Mouse (Mus musculus) embryonic facial prominence, embryonic 14.5 days (tissue): Measurements from ENCODE around the gene Hip1r. TPM values are rescaled to one million over a fixed set of nuclear protein-coding genes. Genes with fewer than 3 reads are reported as not detected.

ENCODE experiments used
- ATAC-seq: fragments of 200-750 bp; cut with Nextera tagmentation; 2 replicates; pipeline ENCODE4 v1.8.0; 2017; ENCODE audit warnings: low read depth, moderate number of reproducible peaks, moderate TSS enrichment
- DNase-seq: peaks from one replicate; pipeline ENCODE4 v3.0.0-alpha.2; 2015; ENCODE audit warnings: low spot score
- H3K27ac ChIP-seq: fragments of 300-500 bp; sonication (generic); replicated peaks from 2 replicates; pipeline ENCODE4 v1.5.1; 2014; ENCODE audit warnings: low read depth, mild to moderate bottlenecking, low read length, moderate library complexity
- H3K27me3 ChIP-seq: fragments of 300-500 bp; sonication (generic); replicated peaks from 2 replicates; pipeline ENCODE4 v1.6.1; 2014; ENCODE audit warnings: low read length; ENCODE audit not compliant: control insufficient read depth, insufficient read depth
- H3K36me3 ChIP-seq: fragments of 300-500 bp; sonication (generic); 2 replicates; pipeline ENCODE4 v1.6.1; 2014; ENCODE audit warnings: low read length, mixed read lengths; ENCODE audit not compliant: control insufficient read depth, insufficient read depth
- H3K4me1 ChIP-seq: fragments of 300-500 bp; sonication (generic); 2 replicates; pipeline ENCODE4 v1.6.1; 2014; ENCODE audit warnings: antibody characterized with exemption, low read length; ENCODE audit not compliant: control insufficient read depth, insufficient read depth
- H3K4me2 ChIP-seq: fragments of 300-500 bp; sonication (generic); 2 replicates; pipeline ENCODE4 v1.6.1; 2014; ENCODE audit warnings: low read depth, mild to moderate bottlenecking, low read length, moderate library complexity, mixed read lengths
- H3K4me3 ChIP-seq: fragments of 300-500 bp; sonication (generic); 2 replicates; pipeline ENCODE4 v1.5.1; 2014; ENCODE audit warnings: low read depth, mild to moderate bottlenecking, low read length
- H3K9ac ChIP-seq: fragments of 300-500 bp; sonication (generic); 2 replicates; pipeline ENCODE4 v1.6.1; 2014; ENCODE audit warnings: low read depth, mild to moderate bottlenecking, low read length, moderate library complexity, mixed read lengths
- H3K9me3 ChIP-seq: fragments of 300-500 bp; sonication (generic); 2 replicates; pipeline ENCODE4 v1.6.1; 2016; ENCODE audit warnings: low read length; ENCODE audit not compliant: control insufficient read depth
- WGBS: fragments of 180-500 bp; shearing (Covaris S2); extraction: QIAGEN DNeasy Blood & Tissue Kit; methylation state at CpG from one replicate; pipeline ENCODE4 v1.1.7; 2014; 5-methylcytosine and 5-hydroxymethylcytosine counted together
- polyA plus RNA-seq: library from polyadenylated mRNA; unstranded; fragments of >200 nt; fragmentation: Nextera tagmentation; extraction: Ambion mirVana; gene quantifications from 2 replicates; pipeline ENCODE4 v1.2.1, GENCODE M21; 2014

Hip1r gene
- polyA plus RNA-seq, 1 experiment from 2014 or later = 7.5 TPM

- ATAC-seq (no peak), DNase-seq (no peak)
- no peak overlapping the region for H3K9ac ChIP-seq
- no peaks in the 10 kb centered on the region for H3K27me3 ChIP-seq
- H3K4me3 ChIP-seq = no peak overlapping the region
- H3K36me3 ChIP-seq = peaks cover 13% of the 10 kb centered on the region; the same call in 1 of the 2 replicates
- H3K4me2 ChIP-seq = no peak overlapping the region
- WGBS = 84% methylated on average over 8 of the region's 10 CpGs
- no peaks in the 10 kb centered on the region for H3K4me1 ChIP-seq
- H3K27ac ChIP-seq = no peak overlapping the region
- H3K9me3 ChIP-seq = no peaks in the 10 kb centered on the region
Measured at GRCm38 (mm10) chr5:123996194-123996593, 22.8 kb downstream of the Hip1r start.

DNA sequence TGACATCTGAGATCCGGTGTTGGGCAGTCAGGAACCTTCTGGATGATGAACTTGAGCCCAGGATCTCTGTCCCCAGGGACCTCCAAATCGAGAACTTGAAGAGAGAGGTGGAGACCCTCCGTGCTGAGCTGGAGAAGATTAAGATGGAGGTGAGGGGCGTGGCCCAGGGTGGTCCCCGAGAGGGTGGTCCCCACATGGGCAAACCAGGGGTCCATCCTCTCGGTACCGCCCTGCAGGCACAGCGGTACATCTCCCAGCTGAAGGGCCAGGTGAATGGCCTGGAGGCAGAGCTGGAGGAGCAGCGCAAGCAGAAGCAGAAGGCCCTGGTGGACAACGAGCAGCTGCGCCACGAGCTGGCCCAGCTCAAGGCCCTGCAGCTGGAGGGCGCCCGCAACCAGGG is 23.3 kb downstream of the Hip1r start:
- H3K27ac ChIP-seq = no peak overlapping the region
- WGBS = 77% methylated on average over 14 of the region's 14 CpGs
- H3K4me2 ChIP-seq = no peak overlapping the region
- peaks cover 13% of the 10 kb centered on the region; the same call in 1 of the 2 replicates for H3K36me3 ChIP-seq
- H3K9ac ChIP-seq = no peak overlapping the region
- no peak for DNase-seq
- no peak overlapping the region for H3K4me3 ChIP-seq
- no peak for ATAC-seq
- no peaks in the 10 kb centered on the region for H3K9me3 ChIP-seq
- no peaks in the 10 kb centered on the region for H3K4me1 ChIP-seq
- no peaks in the 10 kb centered on the region for H3K27me3 ChIP-seq

- H3K9me3 ChIP-seq = no peaks in the 10 kb centered on the region
- H3K4me2 ChIP-seq = no peak overlapping the region
- H3K4me3 ChIP-seq = no peak overlapping the region
- DNase-seq = no peak
- no peak overlapping the region for H3K9ac ChIP-seq
- no peak for ATAC-seq
- peaks cover 13% of the 10 kb centered on the region; the same call in 1 of the 2 replicates for H3K36me3 ChIP-seq
- 86% methylated on average over 22 of the region's 24 CpGs for WGBS
- no peaks in the 10 kb centered on the region for H3K27me3 ChIP-seq
- no peak overlapping the region for H3K27ac ChIP-seq
- H3K4me1 ChIP-seq = no peaks in the 10 kb centered on the region
Measured at GRCm38 (mm10) chr5:123997211-123997751, 23.9 kb downstream of the Hip1r start.

DNA sequence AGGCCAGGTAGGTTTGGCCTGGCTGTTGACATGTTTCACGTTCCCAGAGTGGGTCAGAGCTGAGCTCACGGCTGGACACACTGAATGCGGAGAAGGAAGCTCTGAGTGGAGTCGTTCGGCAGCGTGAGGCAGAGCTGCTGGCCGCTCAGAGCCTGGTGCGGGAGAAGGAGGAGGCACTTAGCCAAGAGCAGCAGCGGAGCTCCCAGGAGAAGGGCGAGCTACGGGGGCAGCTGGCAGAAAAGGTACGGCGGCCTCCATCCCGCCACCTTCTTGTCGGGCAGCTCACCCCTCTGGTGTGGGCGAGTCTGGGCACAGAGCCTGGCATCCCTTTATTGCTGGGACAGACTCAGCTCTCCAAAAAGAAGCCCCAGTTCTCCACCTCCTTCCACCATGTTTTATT is 24.4 kb downstream of the Hip1r start:
- no peaks in the 10 kb centered on the region for H3K9me3 ChIP-seq
- no peak overlapping the region for H3K27ac ChIP-seq
- H3K9ac ChIP-seq = no peak overlapping the region
- peaks cover 13% of the 10 kb centered on the region; the same call in 1 of the 2 replicates for H3K36me3 ChIP-seq
- no peaks in the 10 kb centered on the region for H3K27me3 ChIP-seq
- no peak overlapping the region for H3K4me2 ChIP-seq
- no peak for DNase-seq
- no peak for ATAC-seq
- whole genome bisulfite sequencing = 75% methylated on average over 11 of the region's 16 CpGs
- H3K4me3 ChIP-seq = no peak overlapping the region
- H3K4me1 ChIP-seq = no peaks in the 10 kb centered on the region

DNA sequence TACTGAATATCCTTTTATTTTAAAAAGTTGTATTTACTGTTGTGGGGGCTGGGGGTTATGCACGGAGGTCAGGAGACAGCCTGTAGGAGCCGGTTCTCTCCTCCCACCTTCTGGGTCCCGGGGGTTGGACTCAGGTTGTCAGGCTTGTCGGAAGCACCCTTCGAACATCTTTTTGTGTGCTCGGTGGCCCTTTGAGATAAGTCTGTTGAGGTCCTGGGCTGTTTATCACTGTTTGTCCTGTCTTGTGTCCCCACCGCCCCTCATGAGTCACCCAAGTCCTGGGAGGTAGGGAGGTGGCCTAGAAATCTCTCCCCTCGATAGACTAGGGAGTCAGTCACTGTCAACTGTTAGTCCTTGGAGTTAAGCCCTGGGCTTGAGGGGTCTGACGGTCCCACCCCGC is 24.9 kb downstream of the Hip1r start:
- no peak overlapping the region for H3K27ac ChIP-seq
- no peak overlapping the region for H3K4me2 ChIP-seq
- H3K9ac ChIP-seq = no peak overlapping the region
- H3K36me3 ChIP-seq = peaks cover 13% of the 10 kb centered on the region; the same call in 1 of the 2 replicates
- 81% methylated on average over 10 of the region's 10 CpGs for WGBS
- ATAC-seq (no peak), DNase-seq (no peak)
- H3K9me3 ChIP-seq = no peaks in the 10 kb centered on the region
- H3K4me3 ChIP-seq = no peak overlapping the region
- no peaks in the 10 kb centered on the region for H3K27me3 ChIP-seq
- no peaks in the 10 kb centered on the region for H3K4me1 ChIP-seq

DNA sequence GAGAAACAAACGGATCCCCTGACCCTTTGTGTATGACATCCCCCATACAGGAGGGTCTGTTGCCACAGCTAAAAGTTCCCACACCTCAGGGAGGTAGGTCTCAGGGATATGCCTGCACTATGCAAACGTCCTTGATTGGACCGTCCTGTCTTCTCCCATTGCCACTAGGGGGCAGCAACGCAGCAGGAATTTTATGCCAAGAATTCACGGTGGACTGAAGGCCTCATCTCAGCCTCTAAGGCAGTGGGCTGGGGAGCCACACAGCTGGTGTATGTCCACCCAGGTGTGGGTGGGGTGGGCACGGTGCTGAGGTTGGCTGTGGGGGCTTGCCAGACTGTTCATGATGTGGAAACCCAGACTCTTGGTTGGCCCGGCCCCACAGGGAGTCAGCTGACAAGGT is 27.4 kb downstream of the Hip1r start:
- Histone ChIP-seq H3K9me3 (no peaks in the 10 kb centered on the region), H3K4me2 (no peak overlapping the region), H3K4me3 (no peak overlapping the region), H3K4me1 (no peaks in the 10 kb centered on the region), H3K27ac (no peak overlapping the region), H3K27me3 (no peaks in the 10 kb centered on the region), H3K36me3 (peaks cover 33% of the 10 kb centered on the region), H3K9ac (no peak overlapping the region)
- 13% methylated on average over 7 of the region's 7 CpGs for whole genome bisulfite sequencing
- ATAC-seq = peak; percentile 66
- peak; percentile 86 for DNase-seq

- WGBS = 59% methylated on average over 9 of the region's 9 CpGs
- DNase-seq (no peak), ATAC-seq (no peak)
- no peak overlapping the region for H3K9ac ChIP-seq
- no peak overlapping the region for H3K27ac ChIP-seq
- H3K27me3 ChIP-seq = no peaks in the 10 kb centered on the region
- H3K4me2 ChIP-seq = no peak overlapping the region
- no peaks in the 10 kb centered on the region for H3K9me3 ChIP-seq
- no peaks in the 10 kb centered on the region for H3K4me1 ChIP-seq
- H3K4me3 ChIP-seq = no peak overlapping the region
- peaks cover 38% of the 10 kb centered on the region for H3K36me3 ChIP-seq
Measured at GRCm38 (mm10) chr5:124001274-124001673, 27.8 kb downstream of the Hip1r start.

GRCm38 (mm10) chr5:124002876-124003275 is 29.4 kb downstream of the Hip1r start:
- Histone ChIP-seq H3K4me2 (no peak overlapping the region), H3K9me3 (no peaks in the 10 kb centered on the region), H3K27me3 (no peaks in the 10 kb centered on the region), H3K36me3 (peaks cover 47% of the 10 kb centered on the region), H3K27ac (no peak overlapping the region; the same call in 1 of the 2 replicates), H3K4me3 (no peak overlapping the region), H3K9ac (no peak overlapping the region), H3K4me1 (no peaks in the 10 kb centered on the region)
- WGBS = 77% methylated on average over 2 of the region's 2 CpGs
- DNase-seq = peak; percentile 11
- ATAC-seq = 0 out of 2 replicates have a peak, but pooled peaks have one; percentile 10

DNA sequence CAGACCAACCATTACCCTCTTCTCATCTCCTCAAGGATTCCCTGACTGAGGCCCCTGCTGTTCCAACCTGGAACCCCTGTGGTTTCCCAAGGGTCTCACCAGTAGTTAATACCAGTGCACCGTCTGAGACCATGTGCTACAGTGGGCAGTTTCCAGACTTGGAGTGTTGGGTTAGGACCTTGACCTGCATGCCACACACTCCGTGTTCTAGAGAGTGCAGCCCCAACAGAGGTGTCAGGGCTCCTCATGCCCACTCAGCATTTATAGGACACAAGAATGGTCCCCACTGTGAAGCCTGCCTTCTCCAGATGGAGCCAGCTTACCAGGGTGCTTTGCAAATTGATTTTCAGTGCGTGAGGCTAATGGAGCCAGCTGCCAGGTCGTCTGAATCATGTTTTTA is 29.9 kb downstream of the Hip1r start:
- Histone ChIP-seq H3K4me2 (no peak overlapping the region), H3K27me3 (no peaks in the 10 kb centered on the region), H3K9me3 (no peaks in the 10 kb centered on the region), H3K4me3 (no peak overlapping the region), H3K27ac (no peak overlapping the region; the same call in 1 of the 2 replicates), H3K4me1 (no peaks in the 10 kb centered on the region), H3K36me3 (peaks cover 52% of the 10 kb centered on the region), H3K9ac (no peak overlapping the region)
- ATAC-seq (no peak), DNase-seq (no peak)
- 73% methylated on average over 4 of the region's 4 CpGs for WGBS
